Mouse (Mus musculus): ENCODE data around the gene Rabep2.
"Not testable (repeated sequence)": the region's sequence is repeated elsewhere in the genome, so short reads cannot be mapped to it uniquely, and the experiment has no call there.

Rabep2 gene

GRCm38 (mm10) chr7:126463547-126463946 lies 35.0 kb downstream of the Rabep2 start:
- DNase-seq (ENCODE audit: low spot score in 2 of 2), result no peak

GRCm38 (mm10) chr7:126464121-126464520 lies 35.6 kb downstream of the Rabep2 start:
- peak; percentile 38 to 55 for DNase-seq (ENCODE audit: low spot score in 2 of 2)

- no peak for DNase-seq (ENCODE audit: low spot score in 2 of 2)
Measured at GRCm38 (mm10) chr7:126464836-126465235, 36.3 kb downstream of the Rabep2 start.

- DNase-seq (ENCODE audit: low spot score in 2 of 2), result no peak
Measured at GRCm38 (mm10) chr7:126465246-126466030, 36.9 kb downstream of the Rabep2 start.

GRCm38 (mm10) chr7:126466116-126466515 lies 37.6 kb downstream of the Rabep2 start:
- DNase-seq (ENCODE audit: low spot score in 2 of 2), result no peak

GRCm38 (mm10) chr7:126466707-126467106 lies 38.1 kb downstream of the Rabep2 start:
- DNase-seq (ENCODE audit: low spot score in 2 of 2), result no peak

- DNase-seq (ENCODE audit: low spot score in 2 of 2), result peak; percentile 60 to 67
Measured at GRCm38 (mm10) chr7:126467271-126467670, 38.7 kb downstream of the Rabep2 start.

GRCm38 (mm10) chr7:126467834-126468627 lies 39.5 kb downstream of the Rabep2 start:
- DNase-seq (ENCODE audit: low spot score in 2 of 2), result no peak

- DNase-seq (ENCODE audit: low spot score in 2 of 2), result peak; percentile 55 to 57
Measured at GRCm38 (mm10) chr7:126470077-126470476, 41.5 kb downstream of the Rabep2 start.

- no peak for DNase-seq (ENCODE audit: low spot score in 2 of 2)
Measured at GRCm38 (mm10) chr7:126471361-126471760, 42.8 kb downstream of the Rabep2 start.

- no peak for DNase-seq (ENCODE audit: low spot score in 2 of 2)
Measured at GRCm38 (mm10) chr7:126471853-126472252, 43.3 kb downstream of the Rabep2 start.

- DNase-seq (ENCODE audit: low spot score in 2 of 2), result peak; percentile 47 to 56
Measured at GRCm38 (mm10) chr7:126472306-126472705, 43.7 kb downstream of the Rabep2 start.

- DNase-seq (ENCODE audit: low spot score in 2 of 2), result no peak
Measured at GRCm38 (mm10) chr7:126472713-126473112, 44.2 kb downstream of the Rabep2 start.

- no peak for DNase-seq (ENCODE audit: low spot score in 2 of 2)
Measured at GRCm38 (mm10) chr7:126473470-126474086, 45.0 kb downstream of the Rabep2 start.

- no peak for DNase-seq (ENCODE audit: low spot score in 2 of 2)
Measured at GRCm38 (mm10) chr7:126474486-126474955, 46.0 kb downstream of the Rabep2 start.

- DNase-seq (ENCODE audit: low spot score in 2 of 2), result peak; percentile 88 to 91
Measured at GRCm38 (mm10) chr7:126474993-126475581, 46.5 kb downstream of the Rabep2 start, which contains the start of gene Sh2b1. Gene Sh2b1, minus strand, starts transcription at chr7:126475424.

- DNase-seq (ENCODE audit: low spot score in 2 of 2), result no peak
Measured at GRCm38 (mm10) chr7:126481699-126482098, 53.1 kb downstream of the Rabep2 start.

GRCm38 (mm10) chr7:126482392-126482871 lies 53.9 kb downstream of the Rabep2 start:
- DNase-seq (ENCODE audit: low spot score in 2 of 2), result peak; percentile 76 to 81

- peak; percentile 97 for DNase-seq (ENCODE audit: low spot score in 2 of 2)
Measured at GRCm38 (mm10) chr7:126487052-126487483, 58.5 kb downstream of the Rabep2 start, which contains the start of gene Tufm. Gene Tufm, plus strand, starts transcription at chr7:126487361.

GRCm38 (mm10) chr7:126487617-126488385 lies 59.2 kb downstream of the Rabep2 start:
- not testable (repeated sequence) for DNase-seq (ENCODE audit: low spot score in 2 of 2)

GRCm38 (mm10) chr7:126491005-126491404 lies 62.4 kb downstream of the Rabep2 start:
- DNase-seq (ENCODE audit: low spot score in 2 of 2), result no peak

Data from spleen, postnatal 36 days (tissue).